Mouse (Mus musculus) testis, adult 2 months (tissue): ENCODE data around the gene Fhl2.

ENCODE experiments used
- CTCF ChIP-seq: fragments of 200-500 bp; IDR thresholded peaks from 2 replicates; pipeline ENCODE4 v1.5.1; 2012; ENCODE audit warnings: low read depth, mild to moderate bottlenecking, inconsistent platforms, low read length, moderate library complexity; ENCODE audit not compliant: control insufficient read depth, insufficient read depth, insufficient replicate concordance
- POLR2A ChIP-seq: fragments of 200-500 bp; IDR thresholded peaks from 2 replicates; pipeline ENCODE4 v1.6.1; 2012; ENCODE audit warnings: low read depth, mild to moderate bottlenecking, inconsistent platforms, low read length, moderate library complexity; ENCODE audit not compliant: control insufficient read depth

- TF ChIP-seq CTCF (no peak), POLR2A (no peak)
Observed at GRCm38 (mm10) chr1:43173283-43174226, 23.2 kb downstream of the Fhl2 start.
